Mouse (Mus musculus) cerebellum, postnatal 4 days (tissue): ENCODE data around the gene Igfbp6.

Source experiments
- DNase-seq, 2 experiments: peaks; one replicate each; pipeline ENCODE4 v3.0.0; 2022; ENCODE audit warnings: low spot score in 2 of 2, mixed read lengths in 1 of 2

Igfbp6 gene

GRCm38 (mm10) chr15:102175736-102176319, 31.7 kb downstream of the Igfbp6 start:
- no peak for DNase-seq

GRCm38 (mm10) chr15:102176571-102177316, 32.6 kb downstream of the Igfbp6 start:
- no peak for DNase-seq

- DNase-seq, result no peak
These were observed 33.3 kb downstream of the Igfbp6 start for GRCm38 (mm10) chr15:102177417-102177816.

GRCm38 (mm10) chr15:102178279-102178678, 34.1 kb downstream of the Igfbp6 start:
- DNase-seq, result peak; percentile 47 to 72

GRCm38 (mm10) chr15:102179106-102179505, 34.9 kb downstream of the Igfbp6 start:
- DNase-seq, result no peak

- DNase-seq, result no peak
These were observed 35.8 kb downstream of the Igfbp6 start for GRCm38 (mm10) chr15:102179924-102180323.

GRCm38 (mm10) chr15:102183076-102183475, 38.9 kb downstream of the Igfbp6 start:
- no peak for DNase-seq

GRCm38 (mm10) chr15:102186239-102186638, 42.1 kb downstream of the Igfbp6 start:
- DNase-seq, result no peak

GRCm38 (mm10) chr15:102188096-102188495, 43.9 kb downstream of the Igfbp6 start:
- DNase-seq, result no peak

GRCm38 (mm10) chr15:102188883-102189282, 44.7 kb downstream of the Igfbp6 start:
- DNase-seq, result no peak

GRCm38 (mm10) chr15:102191699-102192098, 47.5 kb downstream of the Igfbp6 start:
- no peak for DNase-seq

GRCm38 (mm10) chr15:102192271-102192812, 48.2 kb downstream of the Igfbp6 start:
- no peak for DNase-seq

- no peak for DNase-seq
These were observed 48.7 kb downstream of the Igfbp6 start for GRCm38 (mm10) chr15:102192820-102193386.

GRCm38 (mm10) chr15:102193652-102194051, 49.5 kb downstream of the Igfbp6 start:
- DNase-seq, result no peak

- DNase-seq, result no peak
These were observed 50.3 kb downstream of the Igfbp6 start for GRCm38 (mm10) chr15:102194439-102194838.

- DNase-seq, result no peak
These were observed 51.2 kb downstream of the Igfbp6 start for GRCm38 (mm10) chr15:102195373-102195772.

- DNase-seq, result no peak
These were observed 54.7 kb downstream of the Igfbp6 start for GRCm38 (mm10) chr15:102198841-102199240.
